Comparison of ENCODE assay signal across 15 mouse cellular contexts in the genomic region with DNA sequence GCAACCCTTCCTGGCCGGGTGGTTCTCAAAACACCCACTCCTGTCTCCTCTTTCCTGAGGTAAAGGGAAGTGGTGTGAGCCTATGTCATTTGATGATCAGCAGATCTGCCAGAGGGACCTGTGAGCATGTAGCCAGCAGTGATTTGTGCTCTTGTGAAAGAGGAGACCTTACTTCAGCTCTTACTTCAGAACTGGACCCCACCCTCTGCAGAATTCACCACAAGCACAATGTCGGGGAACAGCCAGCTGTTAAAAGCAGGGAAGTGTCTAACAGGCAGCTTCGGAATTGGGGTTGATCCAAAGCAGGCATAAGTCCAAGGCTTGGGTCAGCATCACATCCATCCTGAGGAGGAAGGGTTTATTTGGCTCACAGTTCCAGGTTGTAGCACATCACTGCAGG. TPM values are rescaled to one million over a fixed set of nuclear protein-coding genes. Genes with fewer than 3 reads are reported as not detected.
A peak's percentile ranks its signal among the peaks of the same experiment; 100 is the strongest.
DNase-seq lines count a peak whose midpoint lies in the region; ATAC-seq and TF ChIP-seq lines count a peak whose summit lies in the region.
"Had no signal": no experiment of that assay in that cellular context is flagged by ENCODE, and none has a peak within 500 bp of the region (broad histone marks: within the 10 kb centered on the region; RNA-seq: fewer than 3 reads in every experiment).

No protein-coding gene starts in this region.

- no peaks in the 10 kb centered on the region for H3K36me3 ChIP-seq in kidney, adult 2 months (ENCODE audit: control insufficient read depth, insufficient read depth, low read length)
- H3K36me3 ChIP-seq in embryonic facial prominence, embryonic 15.5 days: no peaks in the 10 kb centered on the region
- H3K36me3 ChIP-seq: heart, embryonic 13.5 days; midbrain, embryonic 15.5 days; neural tube, embryonic 15.5 days had no signal

- no peaks in the 10 kb centered on the region for H3K9me3 ChIP-seq in embryonic facial prominence, embryonic 15.5 days (replicated peaks)
- H3K9me3 ChIP-seq: midbrain, embryonic 15.5 days had no signal

- 40% methylated on average over 3 of the region's 3 CpGs for WGBS in kidney, adult 2 months
- WGBS in embryonic facial prominence, embryonic 15.5 days: 55% methylated on average over 3 of the region's 3 CpGs

- H3K4me3 ChIP-seq in kidney, adult 2 months (ENCODE audit: insufficient read depth, low read depth, low read length): no peak overlapping the region
- no peak overlapping the region for H3K4me3 ChIP-seq in embryonic facial prominence, embryonic 15.5 days (replicated peaks)
- H3K4me3 ChIP-seq: heart, embryonic 13.5 days; midbrain, embryonic 15.5 days; neural tube, embryonic 15.5 days had no signal

- DNase-seq in kidney, adult 2 months: peak; percentile 33
- no peak for DNase-seq in kidney, postnatal 14 days
- DNase-seq in heart, adult 8-10 months (ENCODE audit: low spot score): peak; percentile 29
- DNase-seq in lung, postnatal 25 days (ENCODE audit: low spot score): peak; percentile 42
- no peak for DNase-seq in frontal cortex, postnatal 25 days (ENCODE audit: low spot score in 2 of 2)
- DNase-seq in adrenal gland, adult 8-10 months: no peak
- DNase-seq in cerebellum, adult 8-10 months: no peak
- DNase-seq: cerebellum, postnatal 36 days; forebrain, postnatal 0 days; thymus, postnatal 36 days had no signal

- ATAC-seq in embryonic facial prominence, embryonic 15.5 days (ENCODE audit: insufficient number of reproducible peaks, low FRiP score, low TSS enrichment, low read depth): 0 out of 2 replicates have a peak, but pooled peaks have one; percentile 11
- ATAC-seq: forebrain, postnatal 0 days; hindbrain, postnatal 0 days; midbrain, embryonic 15.5 days had no signal

- H3K4me2 ChIP-seq in embryonic facial prominence, embryonic 15.5 days (replicated peaks): no peak overlapping the region
- H3K4me2 ChIP-seq: heart, embryonic 13.5 days; midbrain, embryonic 15.5 days; neural tube, embryonic 15.5 days had no signal

- no peak for TF ChIP-seq CTCF in kidney, adult 2 months (conservative IDR thresholded peaks at IDR 0.05; ENCODE audit: insufficient read depth, insufficient read length, low read depth, low read length)

- no peak overlapping the region for H3K9ac ChIP-seq in embryonic facial prominence, embryonic 15.5 days
- H3K9ac ChIP-seq: forebrain, postnatal 0 days; heart, embryonic 13.5 days; midbrain, embryonic 15.5 days; neural tube, embryonic 15.5 days had no signal

- no peak overlapping the region for H3K27ac ChIP-seq in kidney, adult 2 months (ENCODE audit: insufficient read depth, low read depth, low read length)
- H3K27ac ChIP-seq in embryonic facial prominence, embryonic 15.5 days (replicated peaks): no peak overlapping the region
- H3K27ac ChIP-seq: heart, embryonic 13.5 days; hindbrain, postnatal 0 days; midbrain, embryonic 15.5 days; neural tube, embryonic 15.5 days had no signal

- no peaks in the 10 kb centered on the region for H3K27me3 ChIP-seq in kidney, adult 2 months (replicated peaks; ENCODE audit: control insufficient read depth, insufficient read depth, low read length)
- H3K27me3 ChIP-seq in embryonic facial prominence, embryonic 15.5 days: no peaks in the 10 kb centered on the region
- H3K27me3 ChIP-seq: heart, embryonic 13.5 days; midbrain, embryonic 15.5 days; neural tube, embryonic 15.5 days had no signal

- H3K4me1 ChIP-seq in kidney, adult 2 months (ENCODE audit: control insufficient read depth, insufficient read depth, low read length): no peaks in the 10 kb centered on the region
- no peaks in the 10 kb centered on the region for H3K4me1 ChIP-seq in embryonic facial prominence, embryonic 15.5 days
- H3K4me1 ChIP-seq: midbrain, embryonic 15.5 days; neural tube, embryonic 15.5 days had no signal

- TF ChIP-seq POLR2A in kidney, adult 2 months (IDR thresholded peaks at IDR 0.05; ENCODE audit: low read depth, low read length): no peak

RNA-seq across cellular contexts. Expression of gene Flvcr2, which starts 25.0 kb away (rescaled TPM):
- 23.1 and 35.1 TPM in 2 replicates for polyA plus RNA-seq in kidney, adult 2 months (2012; rRNA removed)
- polyA plus RNA-seq in embryonic facial prominence, embryonic 15.5 days (2015; fragmentation: Nextera tagmentation; extraction: Ambion mirVana): 2.3 and 3.2 TPM in 2 replicates
- 1 to 10 TPM; 1.9 to 2.6 (median 2.3) TPM for total RNA-seq in heart, adult 8-10 months (2022)
- total RNA-seq in adrenal gland, adult 8-10 months (2022): 1 to 10 TPM; 3.3 to 6.3 (median 5.7) TPM

RNA-seq across cellular contexts. Expression of gene Erg28, which starts 53.0 kb away (rescaled TPM):
- 43.1 and 48.4 TPM in 2 replicates for polyA plus RNA-seq in kidney, adult 2 months (2012; rRNA removed)
- polyA plus RNA-seq in embryonic facial prominence, embryonic 15.5 days (2015; fragmentation: Nextera tagmentation; extraction: Ambion mirVana): 109 TPM in 2 replicates
- 1 to 10 TPM; 5.7 to 7.7 (median 7.1) TPM for total RNA-seq in heart, adult 8-10 months (2022)
- total RNA-seq in adrenal gland, adult 8-10 months (2022): 10 to 100 TPM; 34.9 to 54.8 (median 47.3) TPM

RNA-seq across cellular contexts. Expression of gene Ttll5, which starts 53.1 kb away (rescaled TPM):
- 12.0 and 12.9 TPM in 2 replicates for polyA plus RNA-seq in kidney, adult 2 months (2012; rRNA removed)
- 13.1 and 13.6 TPM in 2 replicates for polyA plus RNA-seq in embryonic facial prominence, embryonic 15.5 days (2015; fragmentation: Nextera tagmentation; extraction: Ambion mirVana)
- total RNA-seq in heart, adult 8-10 months (2022): 10 to 100 TPM; 12.8 to 20.7 (median 14.9) TPM
- 10 to 100 TPM; 22.2 to 36.7 (median 27.8) TPM for total RNA-seq in adrenal gland, adult 8-10 months (2022)

Comparison
In these comparisons a context has a peak if more than half of its experiments do, and no peak if none do; other contexts are left out.
1. DNase-seq: peak in kidney, adult 2 months (single experiment), heart, adult 8-10 months (single experiment) and lung, postnatal 25 days (single experiment); none in kidney, postnatal 14 days (single experiment), frontal cortex, postnatal 25 days (0 of 2), adrenal gland, adult 8-10 months (single experiment) and cerebellum, adult 8-10 months (single experiment).
2. RNA of gene Erg28, which starts 53.0 kb away (total RNA-seq): 34.9 to 54.8 TPM in adrenal gland, adult 8-10 months; 5.7 to 7.7 TPM in heart, adult 8-10 months; every median in the first group is over 4 times any median in the second.